Mouse (Mus musculus): ENCODE measurements at regions not wholly inside any gene's neighbourhood (a gene's known extent, or its start where the extent isn't known, plus 50 kb on each side); places are given as distances from the start of the nearest gene placed in this dataset.

GRCm38 (mm10) chr19:27491873-27492272 lies 62.2 kb upstream of the Pum3 start:
- Histone ChIP-seq H3K27me3 (replicated peaks) (no peaks in the 10 kb centered on the region), H3K36me3 (replicated peaks) (no peaks in the 10 kb centered on the region), H3K4me1 (no peaks in the 10 kb centered on the region), H3K4me2 (no peak overlapping the region), H3K9me3 (no peaks in the 10 kb centered on the region), H3K4me3 (no peak overlapping the region), H3K27ac (no peak overlapping the region), H3K9ac (no peak overlapping the region)
- ATAC-seq (replicated peaks), result no peak
- WGBS, result 93% methylated on average over 5 of the region's 5 CpGs

- ATAC-seq (replicated peaks), result no peak
- no peaks in the 10 kb centered on the region for H3K27me3 ChIP-seq (replicated peaks)
- WGBS, result 83% methylated on average over 4 of the region's 4 CpGs
Measured at GRCm38 (mm10) chr19:27489053-27489452, 59.4 kb upstream of the Pum3 start.

More at GRCm38 (mm10) chr19:27489053-27489452, 59.4 kb upstream of the Pum3 start:
- H3K36me3 ChIP-seq (replicated peaks), result no peaks in the 10 kb centered on the region
- no peak overlapping the region for H3K9ac ChIP-seq
- no peaks in the 10 kb centered on the region for H3K9me3 ChIP-seq
- H3K4me3 ChIP-seq, result no peak overlapping the region
- no peak overlapping the region for H3K27ac ChIP-seq
- no peak overlapping the region for H3K4me2 ChIP-seq
- H3K4me1 ChIP-seq, result no peaks in the 10 kb centered on the region

Measured in midbrain, embryonic 15.5 days (tissue).